Mouse (Mus musculus): ENCODE measurements around the gene Rhox4a.
"Not testable (repeated sequence)": the region's sequence is repeated elsewhere in the genome, so short reads cannot be mapped to it uniquely, and the experiment has no call there.

Gene Rhox4a

GRCm38 (mm10) chrX:37265038-37265437 lies at the start of gene Rhox4a:
Gene Rhox4a, plus strand, starts transcription at chrX:37265338.
- DNase-seq (ENCODE audit: low spot score in 2 of 2) = not testable (repeated sequence)

GRCm38 (mm10) chrX:37222158-37222557 lies 43.0 kb upstream of the Rhox4a start, which contains the start of gene Rhox1:
Gene Rhox1, minus strand, starts transcription at chrX:37222258.
- DNase-seq (ENCODE audit: low spot score in 2 of 2) = not testable (repeated sequence)

- not testable (repeated sequence) for DNase-seq (ENCODE audit: low spot score in 2 of 2)
Measured at GRCm38 (mm10) chrX:37244676-37245075, 20.5 kb upstream of the Rhox4a start, which contains the start of gene Rhox2a. Gene Rhox2a, plus strand, starts transcription at chrX:37244976.

- not testable (repeated sequence) for DNase-seq (ENCODE audit: low spot score in 2 of 2)
Measured at GRCm38 (mm10) chrX:37249619-37250018, 15.5 kb upstream of the Rhox4a start, which contains the start of gene Rhox3a. Gene Rhox3a, plus strand, starts transcription at chrX:37249919.

Data from heart, adult 9 months (tissue).